Mouse (Mus musculus): ENCODE results near the gene Slc16a12.

- TF ChIP-seq ZC3H11A (IDR thresholded peaks at IDR 0.05; ENCODE audit: borderline replicate concordance, low read depth, low read length) (peak; percentile 85), CHD2 (IDR thresholded peaks at IDR 0.05; ENCODE audit: low read depth, low read length) (no peak), HCFC1 (IDR thresholded peaks at IDR 0.05; ENCODE audit: borderline replicate concordance, insufficient read depth, low read length) (no peak), MAFK (IDR thresholded peaks at IDR 0.05; ENCODE audit: insufficient read depth, low read depth, low read length) (no peak), ZNF384 (IDR thresholded peaks at IDR 0.05; ENCODE audit: low read depth, low read length) (no peak)
Measured at GRCm38 (mm10) chr19:34772775-34773174, 25.7 kb upstream of the Slc16a12 start.

Data from ES-E14 (cell line).